Mouse (Mus musculus) skeletal muscle tissue, adult 2 months (tissue): ENCODE measurements around the gene Slc12a9.
"Not testable (repeated sequence)": the region's sequence is repeated elsewhere in the genome, so short reads cannot be mapped to it uniquely, and the experiment has no call there.

Experiments used
- DNase-seq: peaks from one replicate; pipeline ENCODE4 v3.0.0-alpha.2; 2012; ENCODE audit warnings: low read depth, low spot score

The Slc12a9 gene

DNA sequence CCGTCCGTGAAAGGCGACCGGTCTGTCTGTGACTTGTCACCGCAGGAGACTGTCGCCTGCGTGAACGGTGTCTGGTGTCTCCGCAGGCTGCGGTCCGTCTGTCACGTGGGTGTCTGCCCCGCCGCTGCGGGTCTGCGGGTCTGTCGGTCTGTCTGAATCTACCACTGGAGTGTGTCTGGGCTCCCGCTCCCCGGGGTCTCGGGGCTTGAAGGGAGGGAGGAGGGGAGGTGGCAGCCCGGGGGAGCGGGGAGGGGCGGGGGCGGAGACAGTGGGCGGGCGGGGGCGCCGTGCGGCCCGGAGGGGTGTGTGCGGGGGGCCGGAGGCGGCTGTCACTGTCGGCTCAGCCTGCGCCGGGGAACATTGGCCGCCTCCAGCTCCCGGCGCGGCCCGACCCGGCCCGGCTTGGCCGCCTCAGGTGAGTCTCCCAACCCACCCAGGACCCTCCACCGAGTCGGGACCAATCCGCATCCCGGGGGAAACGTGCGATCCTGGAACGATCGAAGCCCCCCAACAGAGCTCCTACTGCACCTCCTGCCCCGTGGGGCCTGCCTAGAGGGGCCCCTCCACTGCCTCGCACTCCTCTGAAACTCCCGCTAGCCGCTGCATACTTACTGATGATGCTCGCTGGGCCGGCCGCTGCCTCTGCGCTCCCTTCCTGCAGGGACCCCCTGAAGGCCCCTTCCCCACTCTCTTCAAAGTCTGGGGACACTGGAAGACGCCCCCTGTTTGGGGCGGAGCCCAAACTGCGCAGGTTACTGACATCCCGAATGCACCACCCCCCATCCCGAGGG, 45.2 kb downstream of the Slc12a9 start:
- DNase-seq: no peak

- DNase-seq: no peak
Observed at GRCm38 (mm10) chr5:137287032-137287952, 46.1 kb downstream of the Slc12a9 start, which contains the start of gene Ache. TSS of gene Ache (plus strand) at chr5:137287519.

- peak; percentile 76 for DNase-seq
Observed at GRCm38 (mm10) chr5:137286655-137287031, 46.8 kb downstream of the Slc12a9 start.

- DNase-seq: no peak
Observed at GRCm38 (mm10) chr5:137285986-137286385, 47.4 kb downstream of the Slc12a9 start.

DNA sequence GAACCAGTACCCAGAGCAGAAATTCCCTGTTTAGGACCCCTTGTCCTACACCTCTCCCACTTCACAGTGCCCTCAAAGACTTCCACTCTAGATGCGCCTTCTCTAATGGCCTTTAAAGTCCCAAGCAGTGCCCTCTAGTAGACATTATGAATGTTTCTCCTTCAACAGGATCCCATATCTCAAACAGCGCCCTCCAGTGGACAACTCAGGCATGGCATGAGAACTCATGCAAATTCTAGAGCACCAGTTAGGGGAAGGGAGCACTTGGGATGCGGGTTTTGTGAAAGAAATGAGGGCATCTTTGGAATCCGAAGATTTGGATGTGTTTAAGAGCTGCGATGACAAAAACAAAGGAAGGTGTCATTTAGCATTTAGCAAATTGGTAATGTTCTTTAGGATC, 48.4 kb downstream of the Slc12a9 start:
- no peak for DNase-seq

DNA sequence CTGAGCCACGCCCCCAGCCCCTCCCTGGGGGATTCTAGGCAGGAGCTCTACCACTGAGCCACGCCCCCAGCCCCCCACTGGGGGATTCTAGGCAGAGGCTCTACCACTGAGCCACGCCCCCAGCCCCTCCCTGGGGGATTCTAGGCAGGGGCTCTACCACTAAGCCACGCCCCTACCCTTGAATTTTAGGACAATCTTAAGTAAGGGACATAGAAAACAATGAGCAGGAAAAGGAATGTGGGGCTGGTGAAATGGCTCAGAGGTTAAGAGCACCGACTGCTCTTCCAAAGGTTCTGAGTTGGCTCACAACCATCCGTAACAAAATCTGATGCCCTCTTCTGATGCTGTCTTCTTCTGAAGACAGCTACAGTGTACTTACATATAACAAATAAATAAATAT, 49.0 kb downstream of the Slc12a9 start:
- not testable (repeated sequence) for DNase-seq

DNA sequence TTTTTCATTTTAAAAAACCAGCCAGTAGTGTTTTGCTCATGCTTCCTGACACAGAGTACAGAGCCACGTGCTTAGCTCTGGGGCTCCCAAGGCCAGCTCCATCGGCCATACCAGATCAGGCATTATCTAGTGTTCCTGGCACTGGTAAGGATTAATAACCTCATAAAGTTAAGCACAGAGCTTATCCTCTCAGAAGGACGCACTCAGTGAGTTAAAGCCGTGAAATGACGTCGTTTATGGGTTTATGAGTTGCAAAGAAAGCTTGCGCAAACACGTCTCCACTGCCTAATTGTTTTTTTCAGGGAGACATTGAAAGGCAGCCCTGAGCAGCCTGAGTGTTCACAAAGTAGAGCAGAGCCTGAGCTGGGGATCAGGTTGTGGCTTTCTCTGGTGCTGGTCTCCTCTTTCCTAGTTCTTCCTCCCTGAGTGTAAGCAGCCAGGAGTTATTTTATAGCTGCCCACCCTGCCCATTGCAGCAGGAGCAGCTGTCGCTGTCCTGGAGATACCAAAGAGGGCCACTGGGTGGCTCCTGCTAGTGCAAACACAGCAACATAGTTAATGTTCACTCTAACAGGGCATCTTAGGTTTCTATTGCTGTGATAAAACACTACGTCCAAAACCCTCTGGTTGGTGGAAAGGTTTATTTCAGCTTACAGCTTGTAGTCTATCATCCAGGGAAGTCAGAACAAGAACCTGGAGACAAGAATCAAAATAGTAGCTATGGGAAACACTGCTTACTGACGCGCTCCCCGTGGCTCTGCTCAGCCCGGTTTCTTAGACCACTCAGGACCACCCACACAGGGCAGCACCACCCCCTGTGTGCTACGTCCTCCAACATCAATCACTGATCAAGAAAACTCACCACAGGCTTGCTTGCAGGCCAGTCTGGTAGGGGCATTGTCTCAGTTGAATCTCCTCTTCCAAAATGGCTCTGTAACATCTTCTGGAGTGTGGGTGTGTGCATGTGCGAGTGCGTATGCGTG, 55.7 kb downstream of the Slc12a9 start:
- no peak for DNase-seq

- no peak for DNase-seq
Observed at GRCm38 (mm10) chr5:137268131-137268910, 65.1 kb downstream of the Slc12a9 start.

DNA sequence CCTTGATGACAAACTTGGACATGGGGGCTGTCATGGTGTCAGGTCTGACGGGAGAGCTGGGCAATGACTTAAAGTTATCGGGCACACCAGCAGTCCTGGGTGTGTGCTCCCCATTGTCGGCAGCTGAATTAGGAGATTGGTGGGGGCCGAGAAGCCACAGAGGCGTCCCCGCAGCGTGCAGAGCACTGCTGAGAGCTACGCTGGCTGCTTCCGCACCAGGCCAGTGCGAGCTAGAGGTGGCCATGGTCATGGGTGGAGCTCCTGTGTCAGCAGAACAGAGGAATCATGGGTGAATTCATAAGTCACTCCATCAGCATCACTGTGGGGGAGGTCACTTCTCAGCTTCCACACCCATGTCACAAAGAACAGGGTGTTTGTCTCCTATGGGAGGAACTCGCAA, 68.6 kb downstream of the Slc12a9 start:
- DNase-seq: no peak
